16 mouse cellular contexts compared by ENCODE assay signal in genomic region chr1:57096248-57096600, GRCm38 (mm10).
DNase-seq lines count a peak whose midpoint lies in the region; ATAC-seq lines count a peak whose summit lies in the region.
"Had no signal": no experiment of that assay in that cellular context is flagged by ENCODE, and none has a peak within 500 bp of the region (broad histone marks: within the 10 kb centered on the region; RNA-seq: fewer than 3 reads in every experiment).

No protein-coding gene starts in this region.

- no peaks in the 10 kb centered on the region for H3K36me3 ChIP-seq in neural tube, embryonic 11.5 days (ENCODE audit: control insufficient read depth, insufficient read depth, low read length)
- H3K36me3 ChIP-seq in forebrain, embryonic 14.5 days (ENCODE audit: control insufficient read depth, insufficient read depth, low read length), result no peaks in the 10 kb centered on the region
- H3K36me3 ChIP-seq: heart, embryonic 15.5 days; hindbrain, embryonic 15.5 days; liver, embryonic 13.5 days had no signal

- H3K27me3 ChIP-seq in neural tube, embryonic 11.5 days (ENCODE audit: control insufficient read depth, insufficient read depth, low read length), result no peaks in the 10 kb centered on the region
- H3K27me3 ChIP-seq in forebrain, embryonic 14.5 days (replicated peaks; ENCODE audit: control insufficient read depth, insufficient read depth, low read length), result no peaks in the 10 kb centered on the region
- H3K27me3 ChIP-seq: heart, embryonic 15.5 days; hindbrain, embryonic 15.5 days; liver, embryonic 13.5 days; megakaryocyte, embryonic 14.5 days had no signal

- ATAC-seq in neural tube, embryonic 11.5 days (ENCODE audit: insufficient read depth, low FRiP score, low TSS enrichment), result no peak
- no peak for ATAC-seq in forebrain, embryonic 14.5 days
- ATAC-seq: Patski had no signal

- DNase-seq in embryo, embryonic 11 days, result peak; percentile 52
- no peak for DNase-seq in embryo, embryonic 9.5 days (ENCODE audit: extremely low spot score)
- DNase-seq in neural tube, embryonic 11.5 days (ENCODE audit: low spot score), result peak; percentile 21
- no peak for DNase-seq in neural tube, embryonic 10.5 days (ENCODE audit: extremely low spot score, low spot score)
- peak; percentile 80 for DNase-seq in forelimb bud, embryonic 11.5 days (ENCODE audit: low read depth, low spot score)
- DNase-seq in retina, embryonic 14.5 days (ENCODE audit: low spot score), result peak; percentile 66
- no peak for DNase-seq in forebrain, embryonic 14.5 days (ENCODE audit: low spot score)
- no peak for DNase-seq in urinary bladder, postnatal 4 days (ENCODE audit: low spot score in 2 of 2)
- DNase-seq: gastrocnemius, postnatal 25 days; kidney, adult 8-10 months; liver, embryonic 13.5 days had no signal

- H3K27ac ChIP-seq in neural tube, embryonic 11.5 days (ENCODE audit: low read depth, low read length), result no peak overlapping the region
- no peak overlapping the region for H3K27ac ChIP-seq in forebrain, embryonic 14.5 days (ENCODE audit: low read depth, low read length)
- H3K27ac ChIP-seq: heart, embryonic 15.5 days; hindbrain, embryonic 15.5 days; left cerebral cortex, adult 2 months; liver, embryonic 13.5 days had no signal

- no peak overlapping the region for H3K9ac ChIP-seq in neural tube, embryonic 11.5 days (ENCODE audit: low read length)
- no peak overlapping the region for H3K9ac ChIP-seq in forebrain, embryonic 14.5 days (ENCODE audit: low read length)
- H3K9ac ChIP-seq: heart, embryonic 15.5 days; hindbrain, embryonic 15.5 days; liver, embryonic 13.5 days had no signal

- no peak overlapping the region for H3K4me2 ChIP-seq in neural tube, embryonic 11.5 days (ENCODE audit: low read depth)
- H3K4me2 ChIP-seq in forebrain, embryonic 14.5 days (ENCODE audit: low read length), result no peak overlapping the region
- H3K4me2 ChIP-seq: heart, embryonic 15.5 days; hindbrain, embryonic 15.5 days; liver, embryonic 13.5 days had no signal

- no peaks in the 10 kb centered on the region for H3K4me1 ChIP-seq in neural tube, embryonic 11.5 days (ENCODE audit: control insufficient read depth, insufficient read depth, low read length)
- H3K4me1 ChIP-seq in forebrain, embryonic 14.5 days (ENCODE audit: control insufficient read depth, insufficient read depth, low read length), result no peaks in the 10 kb centered on the region
- H3K4me1 ChIP-seq: hindbrain, embryonic 15.5 days; liver, embryonic 13.5 days; megakaryocyte, embryonic 14.5 days had no signal

- no peak overlapping the region for H3K4me3 ChIP-seq in neural tube, embryonic 11.5 days (ENCODE audit: low read depth, low read length)
- H3K4me3 ChIP-seq in forebrain, embryonic 14.5 days (ENCODE audit: low read depth, low read length), result no peak overlapping the region
- H3K4me3 ChIP-seq: heart, embryonic 15.5 days; hindbrain, embryonic 15.5 days; left cerebral cortex, adult 2 months; liver, embryonic 13.5 days; megakaryocyte, embryonic 14.5 days had no signal

- 66% methylated on average over 4 of the region's 4 CpGs for WGBS in neural tube, embryonic 11.5 days
- 60% methylated on average over 4 of the region's 4 CpGs for WGBS in forebrain, embryonic 14.5 days

- no peaks in the 10 kb centered on the region for H3K9me3 ChIP-seq in neural tube, embryonic 11.5 days (ENCODE audit: control insufficient read depth, low read length)
- H3K9me3 ChIP-seq in forebrain, embryonic 14.5 days (replicated peaks; ENCODE audit: control insufficient read depth, low read length), result no peaks in the 10 kb centered on the region
- H3K9me3 ChIP-seq: heart, embryonic 15.5 days; hindbrain, embryonic 15.5 days; liver, embryonic 13.5 days had no signal

Comparison
In these comparisons a context has a peak if more than half of its experiments do, and no peak if none do; other contexts are left out.
1. DNase-seq: peak in embryo, embryonic 11 days (single experiment), neural tube, embryonic 11.5 days (single experiment), forelimb bud, embryonic 11.5 days (single experiment) and retina, embryonic 14.5 days (single experiment); none in embryo, embryonic 9.5 days (single experiment), neural tube, embryonic 10.5 days (single experiment), forebrain, embryonic 14.5 days (single experiment) and urinary bladder, postnatal 4 days (0 of 2).